Mouse (Mus musculus) thymus, postnatal 4 days (tissue): ENCODE results near the gene Napb.

Source experiments
- DNase-seq: peaks from one replicate; pipeline ENCODE4 v3.0.0; 2021

The Napb gene

GRCm38 (mm10) chr2:148686862-148687261 lies 45.4 kb downstream of the Napb start:
- no peak for DNase-seq

GRCm38 (mm10) chr2:148685709-148686108 lies 46.6 kb downstream of the Napb start:
- DNase-seq: no peak

GRCm38 (mm10) chr2:148684972-148685371 lies 47.3 kb downstream of the Napb start:
- no peak for DNase-seq

GRCm38 (mm10) chr2:148683031-148683430 lies 49.2 kb downstream of the Napb start:
- no peak for DNase-seq

GRCm38 (mm10) chr2:148681461-148681891 lies 50.8 kb downstream of the Napb start:
- peak; percentile 74 for DNase-seq

GRCm38 (mm10) chr2:148680775-148681291 lies 51.4 kb downstream of the Napb start, which contains the start of gene Gzf1:
Gzf1 (plus strand) TSS chr2:148681023.
- DNase-seq: peak; percentile 100

GRCm38 (mm10) chr2:148679346-148679745 lies 52.9 kb downstream of the Napb start:
- no peak for DNase-seq

GRCm38 (mm10) chr2:148677801-148678200 lies 54.5 kb downstream of the Napb start:
- peak; percentile 30 for DNase-seq

GRCm38 (mm10) chr2:148672199-148673096 lies 59.8 kb downstream of the Napb start, which contains the start of gene Nxt1:
Nxt1 (plus strand) TSS chr2:148672601.
- DNase-seq: peak; percentile 99

- no peak for DNase-seq
Observed at GRCm38 (mm10) chr2:148663458-148663857, 68.8 kb downstream of the Napb start.

GRCm38 (mm10) chr2:148654961-148655360 lies 77.3 kb downstream of the Napb start:
- DNase-seq: peak; percentile 78

- no peak for DNase-seq
Observed at GRCm38 (mm10) chr2:148650587-148651357, 81.5 kb downstream of the Napb start.

- DNase-seq: no peak
Observed at GRCm38 (mm10) chr2:148644421-148645000, 87.8 kb downstream of the Napb start.
